Mouse (Mus musculus): ENCODE measurements around the gene Gimap8. TPM values are rescaled to one million over a fixed set of nuclear protein-coding genes. Genes with fewer than 3 reads are reported as not detected.

Gimap8 gene
- polyA plus RNA-seq, 1 experiment = not detected

- Histone ChIP-seq H3K4me3 (ENCODE audit: insufficient read depth, low read length) (no peak overlapping the region), H3K27ac (ENCODE audit: insufficient read depth, low read depth, low read length) (no peak overlapping the region), H3K4me1 (ENCODE audit: control insufficient read depth, insufficient read depth, low read length) (no peaks in the 10 kb centered on the region)
- TF ChIP-seq POLR2A (IDR thresholded peaks at IDR 0.05; ENCODE audit: borderline replicate concordance, low read depth, low read length) (no peak), CTCF (IDR thresholded peaks at IDR 0.05; ENCODE audit: low read depth, low read length) (no peak)
Measured at GRCm38 (mm10) chr6:48664750-48665149, 17.7 kb downstream of the Gimap8 start.

GRCm38 (mm10) chr6:48665471-48665870 lies 18.4 kb downstream of the Gimap8 start:
- TF ChIP-seq POLR2A (IDR thresholded peaks at IDR 0.05; ENCODE audit: borderline replicate concordance, low read depth, low read length) (no peak), CTCF (IDR thresholded peaks at IDR 0.05; ENCODE audit: low read depth, low read length) (no peak)
- Histone ChIP-seq H3K4me1 (ENCODE audit: control insufficient read depth, insufficient read depth, low read length) (no peaks in the 10 kb centered on the region), H3K27ac (ENCODE audit: insufficient read depth, low read depth, low read length) (no peak overlapping the region), H3K4me3 (ENCODE audit: insufficient read depth, low read length) (no peak overlapping the region)

- Histone ChIP-seq H3K4me3 (ENCODE audit: insufficient read depth, low read length) (no peak overlapping the region), H3K4me1 (ENCODE audit: control insufficient read depth, insufficient read depth, low read length) (no peaks in the 10 kb centered on the region), H3K27ac (ENCODE audit: insufficient read depth, low read depth, low read length) (no peak overlapping the region)
- TF ChIP-seq POLR2A (IDR thresholded peaks at IDR 0.05; ENCODE audit: borderline replicate concordance, low read depth, low read length) = no peak
- no peak for TF ChIP-seq CTCF (IDR thresholded peaks at IDR 0.05; ENCODE audit: low read depth, low read length)
Measured at GRCm38 (mm10) chr6:48666159-48666586, 19.1 kb downstream of the Gimap8 start.

GRCm38 (mm10) chr6:48668022-48668421 lies 21.0 kb downstream of the Gimap8 start:
- TF ChIP-seq POLR2A (IDR thresholded peaks at IDR 0.05; ENCODE audit: borderline replicate concordance, low read depth, low read length) (no peak), CTCF (IDR thresholded peaks at IDR 0.05; ENCODE audit: low read depth, low read length) (no peak)
- H3K4me3 ChIP-seq (ENCODE audit: insufficient read depth, low read length) = no peak overlapping the region
- H3K4me1 ChIP-seq (ENCODE audit: control insufficient read depth, insufficient read depth, low read length) = no peaks in the 10 kb centered on the region
- H3K27ac ChIP-seq (ENCODE audit: insufficient read depth, low read depth, low read length) = no peak overlapping the region

GRCm38 (mm10) chr6:48669446-48669969 lies 22.5 kb downstream of the Gimap8 start:
- Histone ChIP-seq H3K4me3 (ENCODE audit: insufficient read depth, low read length) (no peak overlapping the region), H3K27ac (ENCODE audit: insufficient read depth, low read depth, low read length) (no peak overlapping the region), H3K4me1 (ENCODE audit: control insufficient read depth, insufficient read depth, low read length) (no peaks in the 10 kb centered on the region)
- TF ChIP-seq POLR2A (IDR thresholded peaks at IDR 0.05; ENCODE audit: borderline replicate concordance, low read depth, low read length) (no peak), CTCF (IDR thresholded peaks at IDR 0.05; ENCODE audit: low read depth, low read length) (no peak)

GRCm38 (mm10) chr6:48674291-48675058 lies 27.4 kb downstream of the Gimap8 start:
- Histone ChIP-seq H3K27ac (ENCODE audit: insufficient read depth, low read depth, low read length) (no peak overlapping the region), H3K4me1 (ENCODE audit: control insufficient read depth, insufficient read depth, low read length) (0 out of 2 replicates have a peak, but pooled peaks cover 3% of the 10 kb centered on the region), H3K4me3 (ENCODE audit: insufficient read depth, low read length) (no peak overlapping the region)
- TF ChIP-seq POLR2A (IDR thresholded peaks at IDR 0.05; ENCODE audit: borderline replicate concordance, low read depth, low read length) (no peak), CTCF (IDR thresholded peaks at IDR 0.05; ENCODE audit: low read depth, low read length) (no peak)

- Histone ChIP-seq H3K4me1 (ENCODE audit: control insufficient read depth, insufficient read depth, low read length) (0 out of 2 replicates have a peak, but pooled peaks cover 3% of the 10 kb centered on the region), H3K4me3 (ENCODE audit: insufficient read depth, low read length) (no peak overlapping the region), H3K27ac (ENCODE audit: insufficient read depth, low read depth, low read length) (no peak overlapping the region)
- no peak for TF ChIP-seq POLR2A (IDR thresholded peaks at IDR 0.05; ENCODE audit: borderline replicate concordance, low read depth, low read length)
- no peak for TF ChIP-seq CTCF (IDR thresholded peaks at IDR 0.05; ENCODE audit: low read depth, low read length)
Measured at GRCm38 (mm10) chr6:48675400-48675930, 28.4 kb downstream of the Gimap8 start.

- H3K4me3 ChIP-seq (ENCODE audit: insufficient read depth, low read length) = no peak within 1 kb of the TSS
- no peak within 1 kb of the TSS for H3K27ac ChIP-seq (ENCODE audit: insufficient read depth, low read depth, low read length)
- 0 out of 2 replicates have a peak, but pooled peaks cover 3% of the 10 kb centered on the region for H3K4me1 ChIP-seq (ENCODE audit: control insufficient read depth, insufficient read depth, low read length)
- TF ChIP-seq POLR2A (IDR thresholded peaks at IDR 0.05; ENCODE audit: borderline replicate concordance, low read depth, low read length) = no peak
- TF ChIP-seq CTCF (IDR thresholded peaks at IDR 0.05; ENCODE audit: low read depth, low read length) = no peak
Measured at GRCm38 (mm10) chr6:48675931-48676859, 29.2 kb downstream of the Gimap8 start, which contains the start of gene Gimap9. TSS of gene Gimap9 (plus strand) at chr6:48676129.

GRCm38 (mm10) chr6:48676860-48677415 lies 29.9 kb downstream of the Gimap8 start:
- H3K27ac ChIP-seq (ENCODE audit: insufficient read depth, low read depth, low read length) = no peak overlapping the region
- 0 out of 2 replicates have a peak, but pooled peaks cover 3% of the 10 kb centered on the region for H3K4me1 ChIP-seq (ENCODE audit: control insufficient read depth, insufficient read depth, low read length)
- no peak for TF ChIP-seq POLR2A (IDR thresholded peaks at IDR 0.05; ENCODE audit: borderline replicate concordance, low read depth, low read length)
- no peak for TF ChIP-seq CTCF (IDR thresholded peaks at IDR 0.05; ENCODE audit: low read depth, low read length)
- H3K4me3 ChIP-seq (ENCODE audit: insufficient read depth, low read length) = no peak overlapping the region

Data from bone marrow macrophage, adult 2 months (primary cell).